Mouse (Mus musculus): ENCODE measurements around the gene Evpl.

- TF ChIP-seq CTCF (IDR thresholded peaks at IDR 0.05; ENCODE audit: low read depth, low read length), result no peak
- no peak for TF ChIP-seq POLR2A (IDR thresholded peaks at IDR 0.05; ENCODE audit: borderline replicate concordance, low read depth, low read length)
These were observed 6.7 kb upstream of the Evpl start for GRCm38 (mm10) chr11:116244580-116244979.

Measured in bone marrow macrophage, adult 2 months (primary cell).